Mouse (Mus musculus) right cerebral cortex, adult 18-20 months (tissue): ENCODE results near the gene Ralb.

Source experiments
- DNase-seq: peaks from one replicate; pipeline ENCODE4 v3.0.0; 2022; ENCODE audit warnings: mixed read lengths

Gene Ralb

DNA sequence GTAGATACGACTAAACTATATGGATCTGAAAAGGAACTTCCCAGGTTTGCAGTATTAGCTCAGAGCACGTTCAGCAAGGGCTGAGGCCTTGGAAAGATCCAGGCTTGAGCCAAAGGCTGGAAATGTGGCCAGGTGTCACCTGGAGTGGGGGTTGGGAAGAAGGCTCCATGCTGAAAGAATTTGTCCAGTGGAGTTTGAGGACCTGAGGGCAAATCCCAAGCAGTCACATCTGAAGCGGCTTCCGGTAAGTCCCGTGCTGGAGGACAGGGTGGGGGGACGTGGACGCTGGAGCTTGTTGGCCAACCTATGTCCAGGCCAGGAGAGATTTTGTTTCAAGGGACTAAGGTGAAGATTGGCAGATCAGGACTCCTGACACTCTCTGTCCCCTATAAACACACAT is 19.2 kb upstream of the Ralb start:
- DNase-seq: no peak

DNA sequence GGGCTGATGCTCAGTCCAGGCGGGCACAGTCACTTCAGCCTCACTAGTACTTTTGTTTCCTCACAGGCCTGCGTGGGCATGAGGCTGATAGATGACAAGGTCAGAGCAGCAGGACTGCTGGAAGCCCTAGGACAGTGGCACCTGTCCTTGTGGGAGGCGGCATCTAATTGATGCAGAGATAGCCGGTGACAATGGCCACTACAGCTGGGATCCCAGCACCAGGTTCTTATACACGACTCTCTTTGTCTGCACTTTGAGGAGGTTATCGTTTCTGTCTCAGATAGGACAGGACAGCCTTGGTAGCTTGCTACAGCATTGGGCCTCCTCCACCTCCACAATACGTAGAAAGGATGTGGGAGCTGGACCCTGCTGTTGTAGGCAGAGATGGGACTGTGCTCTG is 18.8 kb upstream of the Ralb start:
- no peak for DNase-seq

DNA sequence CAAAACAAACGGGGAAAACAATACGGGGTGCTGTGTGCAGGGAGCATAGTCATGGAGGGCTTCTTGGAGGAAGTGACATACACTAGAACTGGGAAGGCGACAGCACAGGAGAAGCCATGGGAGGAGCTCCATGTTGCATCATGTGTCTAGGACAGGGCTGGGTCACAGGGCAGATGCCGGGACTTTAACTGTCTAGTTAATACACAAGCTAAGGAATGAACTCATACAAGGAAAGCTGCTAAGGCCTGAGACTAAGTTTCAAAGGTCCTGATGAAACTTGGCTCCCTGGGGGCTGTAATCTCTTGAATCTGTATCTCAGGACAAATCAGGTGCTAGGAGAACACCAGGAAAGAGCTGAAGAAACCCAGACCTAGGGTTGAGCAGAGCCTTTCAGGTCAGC is 18.1 kb upstream of the Ralb start:
- DNase-seq: no peak

DNA sequence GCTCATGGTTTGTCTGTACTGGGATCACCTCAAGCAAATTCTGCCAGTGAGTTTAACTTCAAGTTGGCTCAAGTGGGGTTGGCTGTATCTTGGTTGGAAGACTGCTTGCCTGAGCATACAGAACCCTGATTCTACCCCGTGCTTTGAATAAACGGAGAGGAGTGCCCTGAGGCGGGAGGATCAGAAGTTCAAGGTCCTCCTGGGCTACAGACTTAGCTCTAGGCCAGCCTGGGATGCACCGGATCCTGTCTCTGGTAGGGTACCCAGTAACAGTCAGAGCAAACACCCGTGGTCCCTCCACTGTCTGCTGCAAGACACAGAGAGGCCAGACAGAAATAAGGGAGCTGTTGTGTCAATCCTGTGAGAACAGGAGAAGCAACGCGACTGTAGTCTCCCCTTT is 17.1 kb upstream of the Ralb start:
- DNase-seq: no peak

DNA sequence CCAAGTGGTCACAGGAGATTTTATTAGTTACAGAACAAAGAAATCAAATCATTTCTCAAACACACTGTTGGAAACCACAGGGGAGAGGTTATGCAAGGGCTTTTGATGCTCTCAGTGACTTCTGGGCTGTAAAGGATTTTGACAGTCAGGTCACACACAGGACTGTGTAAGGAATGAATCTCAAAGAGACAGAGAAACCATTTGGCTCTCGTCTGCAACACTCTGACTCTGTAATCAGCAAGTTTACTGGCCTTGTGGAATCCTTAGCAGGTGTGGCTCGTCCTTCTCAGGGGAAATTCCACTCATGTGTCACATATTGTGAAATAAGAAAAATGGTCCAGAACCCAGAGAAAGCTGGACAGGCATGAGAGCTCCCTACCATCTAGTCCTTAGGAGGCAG is 16.4 kb upstream of the Ralb start:
- DNase-seq: no peak

DNA sequence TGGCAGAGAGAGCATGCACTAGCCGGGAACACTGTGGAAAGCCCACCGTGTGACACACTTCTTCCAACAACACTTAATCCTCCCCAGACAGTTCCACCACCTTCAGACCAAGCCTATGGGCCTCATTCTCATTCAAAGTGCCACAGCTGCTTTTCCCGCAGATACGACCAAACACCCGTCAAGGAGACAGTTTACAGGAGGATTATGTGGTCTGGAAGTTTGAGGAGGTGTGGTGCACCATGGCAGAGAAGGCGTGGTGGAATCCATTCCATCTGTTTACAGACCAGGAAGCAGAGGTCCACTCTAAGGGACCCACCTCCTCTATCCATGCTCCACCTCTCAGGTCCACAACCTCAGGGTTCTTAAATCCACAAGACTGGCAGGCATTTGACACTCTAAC is 14.7 kb upstream of the Ralb start:
- DNase-seq: no peak

DNA sequence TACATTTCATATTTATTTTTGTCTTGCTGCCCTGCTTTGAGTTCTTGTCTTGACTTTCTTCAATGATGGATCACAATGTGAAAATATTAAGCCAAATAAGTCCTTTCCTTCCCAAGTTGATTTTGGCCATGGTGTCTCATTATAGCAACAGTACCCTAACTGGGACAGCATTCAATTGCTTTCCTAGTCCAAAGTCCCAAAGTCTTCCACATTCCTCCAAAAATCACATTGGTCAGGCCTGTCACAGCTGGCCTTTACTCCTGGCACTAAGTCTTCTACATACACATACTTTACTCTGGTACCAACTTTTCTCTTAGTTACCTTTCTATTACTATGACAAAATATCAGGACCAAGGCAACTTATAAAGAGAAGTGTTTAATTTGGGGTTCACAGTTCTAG is 14.2 kb upstream of the Ralb start:
- DNase-seq: no peak

DNA sequence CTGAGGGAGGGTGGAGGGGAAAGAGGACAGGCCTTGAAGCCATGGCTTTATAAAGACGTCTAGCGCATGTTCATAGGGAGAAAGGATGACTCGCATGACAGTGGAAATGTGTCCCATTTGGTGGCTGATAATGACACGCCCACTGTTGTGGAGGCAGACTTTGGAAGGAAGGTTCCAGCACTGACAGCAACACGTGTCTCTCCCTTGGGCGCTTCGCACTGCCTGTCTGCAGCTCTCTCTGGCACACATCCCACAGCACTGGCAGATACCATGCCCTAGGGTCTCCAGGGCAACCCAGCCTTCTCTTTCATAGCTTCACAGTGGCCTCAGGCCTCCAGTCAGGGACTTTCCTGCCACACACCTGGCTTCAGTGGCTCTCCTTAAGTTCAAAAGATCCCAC is 13.5 kb upstream of the Ralb start:
- DNase-seq: no peak

DNA sequence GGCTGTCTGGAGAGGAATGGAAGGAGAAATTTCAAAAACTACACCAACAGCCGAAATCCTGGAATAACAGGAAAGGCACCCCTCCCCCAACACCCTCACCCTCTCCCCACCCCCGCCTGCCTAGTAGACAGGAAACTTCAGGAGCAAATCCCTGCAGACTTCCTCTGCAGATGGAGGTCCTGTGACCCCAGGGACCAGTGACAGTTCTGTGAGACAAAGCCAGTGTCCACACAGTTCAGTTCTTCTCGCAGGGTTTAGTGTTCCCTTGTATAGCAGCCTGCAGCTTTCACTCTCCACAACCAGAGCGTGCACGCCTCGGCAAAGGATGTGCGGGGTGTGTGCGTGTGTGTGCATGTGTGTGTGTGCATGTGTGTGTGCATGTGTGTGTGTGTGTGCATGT is 6.3 kb upstream of the Ralb start:
- DNase-seq: no peak

DNA sequence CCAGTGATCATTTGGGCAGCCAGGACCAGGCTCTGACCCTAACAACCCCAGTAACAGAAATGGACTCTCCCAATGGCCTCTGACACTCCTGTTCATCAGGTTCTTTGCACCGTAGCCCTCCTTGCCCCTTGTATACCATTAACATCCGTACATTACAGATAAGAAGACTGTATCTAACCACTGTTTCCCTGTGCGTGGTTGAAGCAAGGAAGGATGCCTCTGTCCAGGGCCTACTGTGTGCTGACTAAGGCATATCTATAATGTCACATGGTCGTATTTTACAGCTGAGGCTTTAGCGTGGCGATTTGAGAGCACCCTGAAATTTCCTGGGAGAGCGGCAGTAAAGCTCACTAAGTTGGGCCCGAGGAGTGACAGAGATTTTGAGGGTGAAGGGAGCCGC is 5.8 kb upstream of the Ralb start:
- no peak for DNase-seq

DNA sequence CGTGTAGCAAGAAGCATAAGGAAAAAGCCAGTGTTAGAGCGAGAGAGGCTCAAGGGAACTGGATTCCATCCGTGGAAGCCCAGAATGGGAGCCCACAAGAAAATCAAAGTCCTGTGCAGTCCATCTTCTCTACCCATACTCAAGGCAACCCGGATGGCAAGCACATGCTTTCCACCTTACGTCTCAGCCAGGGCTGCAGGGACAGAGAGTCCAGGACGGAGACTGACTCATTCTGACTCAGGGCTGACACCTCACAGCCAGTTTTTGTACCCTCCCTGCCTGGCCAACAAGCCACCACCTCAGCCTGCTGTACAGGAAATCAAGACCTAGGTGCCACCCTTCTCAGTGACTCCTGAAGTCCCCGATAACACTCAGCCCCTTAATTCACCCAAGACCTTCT is 4.9 kb upstream of the Ralb start:
- no peak for DNase-seq

DNA sequence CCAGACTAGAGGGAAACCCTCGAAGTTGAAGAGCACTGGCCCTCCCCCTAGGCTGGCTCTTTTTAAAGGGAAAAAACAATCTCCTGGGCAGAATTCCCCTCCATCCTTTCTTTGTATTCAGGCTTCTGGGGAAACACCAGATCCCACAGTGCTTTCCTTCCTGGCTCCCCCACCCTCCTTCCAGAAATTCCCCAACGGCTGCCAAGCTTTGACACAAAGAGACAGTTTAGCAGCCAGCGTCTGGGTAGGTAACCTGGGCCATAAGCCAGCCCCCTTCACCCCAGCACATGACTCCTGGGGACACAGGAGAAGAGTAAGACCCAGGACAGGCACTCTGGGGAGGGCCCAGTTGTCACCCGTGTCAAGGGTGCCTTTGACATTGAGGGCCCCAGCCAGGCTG is 4.0 kb upstream of the Ralb start:
- no peak for DNase-seq

DNA sequence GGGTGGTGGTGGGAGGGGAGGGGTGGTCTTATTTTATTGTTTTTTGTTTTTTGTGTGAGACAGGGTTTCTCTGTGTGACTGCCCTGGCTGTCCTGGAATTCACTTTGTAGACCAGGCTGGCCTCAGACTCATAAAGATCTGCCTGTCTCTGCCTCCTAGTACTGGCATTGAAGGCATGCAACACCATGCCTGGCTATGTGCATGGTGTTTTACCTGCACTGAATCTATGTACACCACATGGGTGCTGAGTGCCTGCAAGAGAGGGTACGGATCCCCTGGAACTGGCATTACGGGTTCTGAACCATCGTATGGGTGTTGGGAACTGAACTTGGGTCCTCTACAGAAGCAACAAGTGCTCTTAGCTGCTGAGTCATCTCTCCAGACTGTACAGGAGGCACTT is 1.4 kb upstream of the Ralb start:
- no peak for DNase-seq

DNA sequence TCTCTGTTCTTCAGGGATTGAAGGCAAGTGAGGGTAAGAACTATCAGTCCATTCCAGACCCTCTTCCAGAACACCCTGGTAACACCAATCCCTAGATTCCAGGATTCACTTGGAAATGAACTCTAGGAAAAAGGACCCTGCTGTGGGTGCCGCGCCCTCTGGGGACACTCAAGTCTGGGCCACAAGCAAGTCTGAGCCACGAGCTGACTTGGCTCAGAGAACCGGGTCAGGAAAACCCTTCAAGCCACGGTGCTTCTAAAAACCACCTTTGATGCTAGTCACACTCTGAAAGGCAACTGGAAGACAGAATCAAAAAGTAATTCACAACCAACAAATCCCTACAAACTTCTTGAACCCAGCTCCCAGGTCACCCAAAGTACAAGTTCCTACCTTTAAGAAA is 786 bp downstream of the Ralb start:
- DNase-seq: no peak

DNA sequence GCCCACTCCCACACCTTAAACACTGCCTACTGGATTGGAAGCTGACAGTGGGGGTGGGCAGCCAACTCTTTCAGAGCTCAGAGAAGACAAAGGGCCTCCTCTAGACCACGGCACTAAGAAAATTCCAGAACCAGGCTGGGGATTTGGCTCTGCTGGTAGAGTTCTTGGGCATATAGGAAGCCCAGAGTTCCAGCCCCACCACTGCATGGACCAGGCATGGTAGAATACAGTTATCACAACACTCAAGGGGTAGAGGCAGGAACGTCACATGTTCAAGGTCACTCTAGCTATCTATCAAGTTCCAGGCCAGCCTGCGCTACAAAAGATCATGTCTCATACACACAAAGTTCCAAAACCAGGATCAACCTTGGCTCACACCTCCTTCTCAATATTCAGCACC is 1.4 kb downstream of the Ralb start:
- DNase-seq: no peak

DNA sequence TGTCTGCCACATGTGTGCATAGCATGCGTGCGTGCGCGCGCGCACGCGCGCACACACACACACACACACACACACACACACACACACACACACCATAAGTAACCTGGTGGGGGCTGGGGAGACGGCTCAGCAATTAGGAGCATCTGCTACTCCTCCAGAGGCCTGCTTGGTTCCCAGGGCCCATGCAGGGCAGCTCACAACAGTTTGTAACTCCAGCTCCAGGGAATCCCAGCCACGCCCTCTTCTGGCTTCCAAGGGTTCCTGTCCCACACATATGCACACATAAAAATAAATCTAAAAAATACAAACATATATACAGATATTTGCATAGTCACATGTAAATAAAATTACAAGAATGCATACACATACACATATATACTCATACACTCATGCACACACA is 1.9 kb downstream of the Ralb start:
- DNase-seq: no peak

DNA sequence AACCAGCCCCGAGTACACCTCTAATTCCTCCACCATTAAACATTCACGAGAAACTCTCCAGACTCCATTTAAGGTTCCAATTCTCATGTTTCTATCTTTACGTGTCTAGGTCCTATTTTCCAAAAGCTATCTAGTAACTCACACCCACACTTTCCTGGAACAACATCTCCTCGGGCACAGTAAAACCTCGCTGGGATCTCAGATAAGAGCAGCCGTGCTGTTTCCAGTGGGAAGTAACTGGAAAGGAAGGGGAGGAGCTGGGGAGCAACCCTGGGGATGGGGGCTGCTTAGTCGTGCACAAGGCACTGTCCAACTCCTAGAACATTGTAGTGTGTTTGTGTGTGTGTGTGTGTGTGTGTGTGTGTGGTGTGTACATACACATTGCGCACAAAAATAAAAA is 2.7 kb downstream of the Ralb start:
- DNase-seq: no peak

DNA sequence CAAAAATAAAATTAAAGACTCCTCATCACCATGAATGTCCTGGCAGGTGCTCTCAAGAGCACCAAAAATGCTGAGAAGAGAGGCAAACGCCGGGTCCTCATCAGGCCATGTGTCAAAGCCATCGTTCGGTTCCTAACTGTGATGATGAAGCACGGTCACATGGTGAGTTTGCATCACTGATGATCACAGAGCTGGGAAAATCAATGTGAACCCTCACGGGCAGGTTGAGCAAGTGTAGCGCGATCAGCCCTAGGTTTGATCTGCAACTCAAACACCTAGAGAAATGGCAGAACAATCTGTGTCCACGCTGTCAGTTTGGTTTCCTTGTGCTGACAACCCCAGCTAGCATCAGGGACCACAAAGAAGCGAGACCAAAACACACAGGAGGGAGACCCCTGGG is 5.1 kb downstream of the Ralb start:
- no peak for DNase-seq

DNA sequence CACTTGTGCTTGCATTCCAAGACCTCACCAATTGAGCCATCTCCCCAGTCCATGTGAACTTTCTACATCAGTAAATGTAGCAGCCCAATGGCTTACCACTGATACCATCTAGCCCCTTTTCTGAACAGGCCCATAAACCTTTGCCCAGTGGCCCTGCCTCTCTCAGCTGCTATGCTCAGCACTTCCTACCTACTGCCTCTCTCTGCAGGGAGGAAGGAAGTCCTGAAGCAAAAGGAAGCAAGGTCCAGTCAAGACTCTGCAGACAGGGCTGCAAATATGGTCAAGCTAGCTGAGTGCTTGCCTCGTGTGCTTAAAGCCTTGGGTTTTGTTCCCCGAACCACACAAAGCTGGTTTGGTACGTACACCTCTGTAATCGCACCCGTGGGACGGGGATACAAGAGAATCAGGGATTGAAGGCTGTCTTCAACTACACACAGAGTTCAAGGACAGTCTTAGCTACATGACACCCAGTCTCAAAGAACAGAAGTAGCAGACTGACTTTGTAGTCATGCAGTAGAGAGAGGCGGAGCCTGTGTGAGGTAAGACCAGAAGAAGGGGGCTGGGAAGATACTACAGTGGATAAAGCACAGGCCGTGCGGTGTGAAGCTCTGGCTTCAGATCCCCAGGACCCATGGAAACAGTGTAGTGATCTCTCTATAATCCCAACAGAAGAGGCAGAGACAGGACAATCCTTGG is 5.9 kb downstream of the Ralb start:
- no peak for DNase-seq

DNA sequence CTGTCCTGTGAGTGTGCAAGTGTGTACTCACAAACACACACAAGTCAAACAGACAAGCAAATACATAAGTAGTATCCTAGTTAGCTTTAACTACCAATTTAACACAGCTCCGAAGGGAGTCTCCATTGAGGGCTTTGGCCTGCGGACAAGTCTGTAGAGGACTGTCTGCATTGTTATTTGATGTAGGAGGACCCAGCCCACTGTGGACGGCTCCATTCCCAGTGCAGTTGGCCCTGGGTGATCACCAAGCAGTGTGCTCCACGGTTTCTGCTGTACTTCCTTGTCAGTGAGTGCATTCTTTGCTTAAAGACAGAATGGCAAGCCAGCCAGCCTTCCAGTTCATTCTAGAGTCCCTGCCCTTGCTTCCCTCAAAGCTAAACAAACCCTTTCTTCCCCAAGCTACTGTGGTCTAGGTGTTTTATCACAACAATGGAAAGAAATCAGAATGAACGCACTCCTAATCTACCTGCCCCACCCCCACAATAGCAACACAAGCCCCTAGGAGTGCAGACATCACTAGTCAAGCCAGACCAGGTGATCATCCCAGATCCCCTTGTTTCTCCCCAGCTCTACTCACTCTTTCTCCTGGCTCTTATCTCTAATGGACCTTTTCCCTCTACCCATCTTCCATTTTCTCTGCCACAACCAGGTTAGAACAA is 7.1 kb downstream of the Ralb start:
- no peak for DNase-seq

DNA sequence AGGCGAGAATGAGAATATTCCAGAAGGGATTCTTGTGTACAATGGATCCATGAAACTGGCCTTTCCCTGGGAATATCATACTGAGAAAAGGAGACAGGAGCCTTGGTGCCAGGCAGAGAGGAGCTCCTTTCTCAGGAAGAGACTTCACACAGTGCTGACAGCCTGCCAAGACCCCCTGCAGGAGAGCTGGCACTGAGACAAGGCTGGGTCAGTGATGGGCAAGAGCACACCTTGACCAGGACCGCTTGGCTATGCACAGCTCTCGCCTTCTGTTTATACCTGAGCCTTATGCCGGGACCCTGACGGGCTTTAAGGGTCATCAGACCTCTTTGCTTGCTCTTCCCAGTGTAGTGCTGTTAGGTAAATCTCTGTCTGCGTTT is 9.2 kb downstream of the Ralb start:
- no peak for DNase-seq

DNA sequence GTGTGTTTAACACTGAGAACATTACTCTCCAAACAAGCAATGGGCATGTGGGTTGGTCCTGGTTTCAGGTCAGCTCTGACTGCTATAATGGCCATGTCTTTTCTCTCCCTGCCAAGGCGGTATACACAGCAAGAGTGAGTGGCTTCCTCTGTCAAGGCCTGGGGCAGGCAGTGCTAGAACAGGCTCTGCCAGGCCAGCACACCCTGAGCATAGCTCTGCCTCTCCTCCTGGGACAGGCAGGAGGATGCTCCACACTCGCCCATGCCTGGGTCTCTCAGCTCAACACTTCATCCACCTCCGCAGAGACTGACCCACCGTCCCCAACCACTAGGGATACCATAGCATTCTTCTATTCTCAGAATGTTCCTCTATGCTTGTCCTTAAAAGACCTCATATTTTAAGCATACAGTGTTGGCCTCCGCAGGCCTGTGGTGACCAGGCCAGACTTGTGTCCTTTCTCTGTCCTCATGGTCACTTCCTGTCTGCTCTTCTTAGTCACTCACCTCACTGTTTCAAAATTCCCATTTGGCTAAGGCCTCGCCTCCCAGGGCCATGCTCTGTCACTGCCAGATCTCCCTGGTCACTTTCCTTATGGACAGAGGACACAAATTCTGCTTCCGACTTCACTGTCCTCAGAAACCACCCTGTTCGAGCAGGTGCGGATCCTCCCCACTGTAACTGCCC is 9.7 kb downstream of the Ralb start:
- DNase-seq: no peak

DNA sequence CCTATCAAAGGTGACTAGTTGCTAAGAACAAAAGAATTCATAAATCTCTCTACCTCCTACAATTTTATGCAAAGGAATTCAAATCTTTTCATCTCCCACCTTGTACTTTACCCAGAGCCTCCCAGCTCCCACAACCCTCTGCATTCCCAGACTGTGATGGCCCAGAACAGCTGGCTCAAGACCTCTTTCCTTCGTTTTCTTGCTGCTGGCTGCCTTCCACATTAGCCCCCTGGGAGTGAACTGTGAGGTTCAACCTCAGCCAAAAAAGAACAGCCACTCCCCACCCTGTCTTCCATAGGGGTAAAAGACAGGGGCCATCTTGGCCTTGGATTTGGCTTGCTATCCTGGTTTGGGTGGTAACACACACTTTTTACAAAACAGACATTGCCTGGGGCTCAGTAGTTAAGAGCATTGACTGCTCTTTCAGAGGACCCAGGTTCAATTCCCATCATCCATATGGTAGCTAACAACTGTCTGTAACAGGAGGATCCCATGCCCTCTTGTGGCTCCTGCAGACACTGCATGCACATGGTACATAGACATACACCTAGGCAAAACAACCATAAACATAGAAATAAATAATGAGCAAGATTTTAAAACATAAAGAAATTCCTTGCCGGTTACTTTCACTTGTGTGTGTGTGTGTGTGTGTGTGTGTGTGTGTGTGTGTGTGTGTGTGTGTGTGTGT is 10.4 kb downstream of the Ralb start:
- DNase-seq: no peak

DNA sequence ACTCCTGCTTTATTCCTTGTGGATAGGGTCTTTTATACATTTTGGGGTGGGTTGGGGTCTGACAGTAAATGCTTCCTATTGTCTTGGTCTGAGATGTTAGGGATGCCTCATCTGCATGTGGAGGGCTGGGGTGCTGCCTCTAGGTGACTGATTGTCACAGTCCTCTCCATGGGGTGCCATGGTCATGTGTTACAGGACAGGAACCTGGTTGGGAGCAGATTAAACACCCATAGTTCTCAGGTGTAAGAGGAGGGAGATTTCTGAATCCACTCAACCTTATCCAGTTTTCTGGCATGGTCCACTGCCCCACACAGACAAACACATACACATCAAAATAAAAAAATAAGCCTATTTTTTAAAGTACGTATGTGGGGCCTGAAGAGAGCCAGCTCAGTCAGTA is 12.1 kb downstream of the Ralb start:
- no peak for DNase-seq
